Mouse (Mus musculus): ENCODE results near the gene Gm28635. TPM values are rescaled to one million over a fixed set of nuclear protein-coding genes. Genes with fewer than 3 reads are reported as not detected.

Gm28635 gene
- polyA plus RNA-seq, 1 experiment from 2014 or later: not detected

- peak overlapping the region; percentile 68 for H3K4me3 ChIP-seq (ENCODE audit: low read depth, low read length)
- H3K4me1 ChIP-seq (ENCODE audit: control insufficient read depth, insufficient read depth, low read length): peaks cover 18% of the 10 kb centered on the region
- no peaks in the 10 kb centered on the region for H3K27me3 ChIP-seq (ENCODE audit: control insufficient read depth, insufficient read depth, low read depth, low read length)
- no peak for ATAC-seq
- peak overlapping the region; percentile 97 for H3K27ac ChIP-seq (ENCODE audit: low read length)
- WGBS: 32% methylated on average over 9 of the region's 9 CpGs
- H3K36me3 ChIP-seq (ENCODE audit: control insufficient read depth, insufficient read depth, low read length): 0 out of 2 replicates have a peak, but pooled peaks cover 3% of the 10 kb centered on the region
- H3K4me2 ChIP-seq (ENCODE audit: low read length): peak overlapping the region; percentile 82
- peak overlapping the region; percentile 68 for H3K9ac ChIP-seq (ENCODE audit: low read depth, low read length)
- no peaks in the 10 kb centered on the region for H3K9me3 ChIP-seq (replicated peaks; ENCODE audit: control insufficient read depth, low read length, poor library complexity, severe bottlenecking)
These were observed 38.8 kb upstream of the Gm28635 start for GRCm38 (mm10) chr2:84716423-84717355.

- H3K9ac ChIP-seq (ENCODE audit: low read depth, low read length): peak overlapping the region; percentile 80
- H3K27ac ChIP-seq (ENCODE audit: low read length): peak overlapping the region; percentile 97
- peak; percentile 97 for ATAC-seq
- H3K4me2 ChIP-seq (ENCODE audit: low read length): peak overlapping the region; percentile 82
- peaks cover 16% of the 10 kb centered on the region for H3K4me1 ChIP-seq (ENCODE audit: control insufficient read depth, insufficient read depth, low read length)
- H3K9me3 ChIP-seq (replicated peaks; ENCODE audit: control insufficient read depth, low read length, poor library complexity, severe bottlenecking): no peaks in the 10 kb centered on the region
- H3K27me3 ChIP-seq (ENCODE audit: control insufficient read depth, insufficient read depth, low read depth, low read length): no peaks in the 10 kb centered on the region
- H3K4me3 ChIP-seq (ENCODE audit: low read depth, low read length): peak overlapping the region; percentile 68
- H3K36me3 ChIP-seq (ENCODE audit: control insufficient read depth, insufficient read depth, low read length): no peaks in the 10 kb centered on the region
- under 1% methylated on average over 33 of the region's 33 CpGs for WGBS
These were observed 37.9 kb upstream of the Gm28635 start for GRCm38 (mm10) chr2:84715562-84716361.

- H3K9me3 ChIP-seq (replicated peaks; ENCODE audit: control insufficient read depth, low read length, poor library complexity, severe bottlenecking): no peaks in the 10 kb centered on the region
- peaks cover 4% of the 10 kb centered on the region; the same call in 1 of the 2 replicates for H3K36me3 ChIP-seq (ENCODE audit: control insufficient read depth, insufficient read depth, low read length)
- H3K9ac ChIP-seq (ENCODE audit: low read depth, low read length): peak within 1 kb of the TSS; percentile 80
- peaks cover 16% of the 10 kb centered on the region for H3K4me1 ChIP-seq (ENCODE audit: control insufficient read depth, insufficient read depth, low read length)
- H3K4me2 ChIP-seq (ENCODE audit: low read length): peak within 1 kb of the TSS; percentile 82
- peak; percentile 97 for ATAC-seq
- H3K27ac ChIP-seq (ENCODE audit: low read length): peak within 1 kb of the TSS; percentile 97
- peak within 1 kb of the TSS; percentile 68 for H3K4me3 ChIP-seq (ENCODE audit: low read depth, low read length)
- no peaks in the 10 kb centered on the region for H3K27me3 ChIP-seq (ENCODE audit: control insufficient read depth, insufficient read depth, low read depth, low read length)
- WGBS: under 1% methylated on average over 79 of the region's 107 CpGs
These were observed 37.1 kb upstream of the Gm28635 start, which contains the start of gene Zdhhc5 for GRCm38 (mm10) chr2:84714811-84715561. Gene Zdhhc5, minus strand, starts transcription at chr2:84715180.

GRCm38 (mm10) chr2:84714422-84714810 lies 36.6 kb upstream of the Gm28635 start:
- Histone ChIP-seq H3K36me3 (ENCODE audit: control insufficient read depth, insufficient read depth, low read length) (peaks cover 4% of the 10 kb centered on the region; the same call in 1 of the 2 replicates), H3K9me3 (replicated peaks; ENCODE audit: control insufficient read depth, low read length, poor library complexity, severe bottlenecking) (no peaks in the 10 kb centered on the region), H3K27ac (ENCODE audit: low read length) (peak overlapping the region; percentile 97), H3K9ac (ENCODE audit: low read depth, low read length) (peak overlapping the region; percentile 80), H3K27me3 (ENCODE audit: control insufficient read depth, insufficient read depth, low read depth, low read length) (no peaks in the 10 kb centered on the region), H3K4me1 (ENCODE audit: control insufficient read depth, insufficient read depth, low read length) (peaks cover 20% of the 10 kb centered on the region), H3K4me3 (ENCODE audit: low read depth, low read length) (peak overlapping the region; percentile 68), H3K4me2 (ENCODE audit: low read length) (peak overlapping the region; percentile 76)
- under 1% methylated on average over 20 of the region's 26 CpGs for WGBS
- ATAC-seq: peak; percentile 16; the same call in 1 of the 2 replicates

- WGBS: 88% methylated on average over 2 of the region's 2 CpGs
These were observed 34.1 kb upstream of the Gm28635 start for GRCm38 (mm10) chr2:84711898-84712297.

GRCm38 (mm10) chr2:84707523-84707922 lies 29.7 kb upstream of the Gm28635 start:
- WGBS: 85% methylated on average over 1 of the region's 1 CpGs
- Histone ChIP-seq H3K9me3 (replicated peaks; ENCODE audit: control insufficient read depth, low read length, poor library complexity, severe bottlenecking) (no peaks in the 10 kb centered on the region), H3K4me3 (ENCODE audit: low read depth, low read length) (no peak overlapping the region), H3K9ac (ENCODE audit: low read depth, low read length) (no peak overlapping the region), H3K4me2 (ENCODE audit: low read length) (no peak overlapping the region), H3K27ac (ENCODE audit: low read length) (no peak overlapping the region), H3K4me1 (ENCODE audit: control insufficient read depth, insufficient read depth, low read length) (peaks cover 13% of the 10 kb centered on the region), H3K27me3 (ENCODE audit: control insufficient read depth, insufficient read depth, low read depth, low read length) (no peaks in the 10 kb centered on the region), H3K36me3 (ENCODE audit: control insufficient read depth, insufficient read depth, low read length) (peaks cover 9% of the 10 kb centered on the region; the same call in 1 of the 2 replicates)
- ATAC-seq: no peak

More at GRCm38 (mm10) chr2:84711898-84712297, 34.1 kb upstream of the Gm28635 start:
- Histone ChIP-seq H3K27me3 (ENCODE audit: control insufficient read depth, insufficient read depth, low read depth, low read length) (no peaks in the 10 kb centered on the region), H3K27ac (ENCODE audit: low read length) (no peak overlapping the region), H3K4me1 (ENCODE audit: control insufficient read depth, insufficient read depth, low read length) (peaks cover 28% of the 10 kb centered on the region), H3K9me3 (replicated peaks; ENCODE audit: control insufficient read depth, low read length, poor library complexity, severe bottlenecking) (no peaks in the 10 kb centered on the region), H3K36me3 (ENCODE audit: control insufficient read depth, insufficient read depth, low read length) (peaks cover 9% of the 10 kb centered on the region; the same call in 1 of the 2 replicates), H3K4me2 (ENCODE audit: low read length) (no peak overlapping the region), H3K9ac (ENCODE audit: low read depth, low read length) (no peak overlapping the region), H3K4me3 (ENCODE audit: low read depth, low read length) (no peak overlapping the region)
- no peak for ATAC-seq

- ATAC-seq: no peak
- Histone ChIP-seq H3K9me3 (replicated peaks; ENCODE audit: control insufficient read depth, low read length, poor library complexity, severe bottlenecking) (no peaks in the 10 kb centered on the region), H3K4me3 (ENCODE audit: low read depth, low read length) (no peak overlapping the region), H3K27me3 (ENCODE audit: control insufficient read depth, insufficient read depth, low read depth, low read length) (no peaks in the 10 kb centered on the region), H3K4me2 (ENCODE audit: low read length) (no peak overlapping the region), H3K27ac (ENCODE audit: low read length) (no peak overlapping the region), H3K36me3 (ENCODE audit: control insufficient read depth, insufficient read depth, low read length) (peaks cover 9% of the 10 kb centered on the region; the same call in 1 of the 2 replicates), H3K9ac (ENCODE audit: low read depth, low read length) (no peak overlapping the region), H3K4me1 (ENCODE audit: control insufficient read depth, insufficient read depth, low read length) (peaks cover 12% of the 10 kb centered on the region)
- WGBS: 94% methylated on average over 1 of the region's 1 CpGs
These were observed 27.5 kb upstream of the Gm28635 start for GRCm38 (mm10) chr2:84705295-84705694.

- no peak overlapping the region for H3K4me3 ChIP-seq (ENCODE audit: low read depth, low read length)
- H3K36me3 ChIP-seq (ENCODE audit: control insufficient read depth, insufficient read depth, low read length): peaks cover 6% of the 10 kb centered on the region; the same call in 1 of the 2 replicates
- H3K27me3 ChIP-seq (ENCODE audit: control insufficient read depth, insufficient read depth, low read depth, low read length): no peaks in the 10 kb centered on the region
- H3K27ac ChIP-seq (ENCODE audit: low read length): no peak overlapping the region
- WGBS: 75% methylated on average over 5 of the region's 5 CpGs
- H3K4me2 ChIP-seq (ENCODE audit: low read length): no peak overlapping the region
- H3K9ac ChIP-seq (ENCODE audit: low read depth, low read length): no peak overlapping the region
- ATAC-seq: no peak
- no peaks in the 10 kb centered on the region for H3K9me3 ChIP-seq (replicated peaks; ENCODE audit: control insufficient read depth, low read length, poor library complexity, severe bottlenecking)
- peaks cover 8% of the 10 kb centered on the region for H3K4me1 ChIP-seq (ENCODE audit: control insufficient read depth, insufficient read depth, low read length)
These were observed 26.5 kb upstream of the Gm28635 start for GRCm38 (mm10) chr2:84704329-84704728.

Data from midbrain, embryonic 16.5 days (tissue).